ENCODE assay signal across 8 mouse cellular contexts in genomic region chr12:104592791-104593525, GRCm38 (mm10).
DNase-seq lines count a peak whose midpoint lies in the region; ATAC-seq and TF ChIP-seq lines count a peak whose summit lies in the region.
"Had no signal": no experiment of that assay in that cellular context is flagged by ENCODE, and none has a peak within 500 bp of the region (broad histone marks: within the 10 kb centered on the region; RNA-seq: fewer than 3 reads in every experiment).

No protein-coding gene starts in this region.

- H3K27me3 ChIP-seq in intestine, embryonic 15.5 days (replicated peaks) = 0 out of 2 replicates have a peak, but pooled peaks cover 4% of the 10 kb centered on the region
- H3K27me3 ChIP-seq in intestine, postnatal 0 days (replicated peaks; ENCODE audit: control insufficient read depth, insufficient read depth, low read length) = no peaks in the 10 kb centered on the region
- H3K27me3 ChIP-seq in forebrain, embryonic 10.5 days (ENCODE audit: poor library complexity, severe bottlenecking) = peaks cover 47% of the 10 kb centered on the region
- H3K27me3 ChIP-seq in hindbrain, embryonic 16.5 days (replicated peaks; ENCODE audit: control insufficient read depth, insufficient read depth, low read length) = no peaks in the 10 kb centered on the region
- H3K27me3 ChIP-seq in neural tube, embryonic 12.5 days (replicated peaks) = no peaks in the 10 kb centered on the region
- H3K27me3 ChIP-seq in liver, embryonic 12.5 days (replicated peaks) = 0 out of 2 replicates have a peak, but pooled peaks cover 4% of the 10 kb centered on the region

- no peak for DNase-seq in forebrain, embryonic 10.5 days (ENCODE audit: extremely low spot score, low spot score)
- DNase-seq in natural killer cell, adult 2 months (ENCODE audit: low spot score in 2 of 2) = no peak
- DNase-seq: thymus, postnatal 25 days had no signal

- H3K4me2 ChIP-seq in intestine, embryonic 15.5 days (replicated peaks) = no peak overlapping the region
- H3K4me2 ChIP-seq in intestine, postnatal 0 days (replicated peaks; ENCODE audit: low read depth) = no peak overlapping the region
- H3K4me2 ChIP-seq in hindbrain, embryonic 16.5 days (ENCODE audit: low read length) = peak overlapping the region; percentile 24; the same call in 1 of the 2 replicates
- H3K4me2 ChIP-seq in neural tube, embryonic 12.5 days (replicated peaks) = peak overlapping the region; percentile 45
- no peak overlapping the region for H3K4me2 ChIP-seq in liver, embryonic 12.5 days

- H3K9ac ChIP-seq in intestine, embryonic 15.5 days = no peak overlapping the region
- no peak overlapping the region for H3K9ac ChIP-seq in intestine, postnatal 0 days (ENCODE audit: low read depth, low read length)
- H3K9ac ChIP-seq in hindbrain, embryonic 16.5 days (ENCODE audit: low read depth, low read length) = 0 out of 2 replicates have a peak overlapping the region, but pooled peaks have one; percentile 4
- H3K9ac ChIP-seq in neural tube, embryonic 12.5 days = no peak overlapping the region
- no peak overlapping the region for H3K9ac ChIP-seq in liver, embryonic 12.5 days

- H3K27ac ChIP-seq in intestine, embryonic 15.5 days = no peak overlapping the region
- H3K27ac ChIP-seq in intestine, postnatal 0 days (ENCODE audit: low read depth, low read length) = no peak overlapping the region
- peak overlapping the region; percentile 71 for H3K27ac ChIP-seq in forebrain, embryonic 10.5 days
- H3K27ac ChIP-seq in hindbrain, embryonic 16.5 days (ENCODE audit: low read depth, low read length) = no peak overlapping the region
- H3K27ac ChIP-seq in neural tube, embryonic 12.5 days = no peak overlapping the region
- no peak overlapping the region for H3K27ac ChIP-seq in liver, embryonic 12.5 days

- WGBS in intestine, embryonic 15.5 days = 52% methylated on average over 21 of the region's 21 CpGs
- 48% methylated on average over 21 of the region's 21 CpGs for WGBS in intestine, postnatal 0 days
- WGBS in forebrain, embryonic 10.5 days = 74% methylated on average over 21 of the region's 21 CpGs
- WGBS in hindbrain, embryonic 16.5 days = 34% methylated on average over 21 of the region's 21 CpGs
- 33% methylated on average over 21 of the region's 21 CpGs for WGBS in neural tube, embryonic 12.5 days
- WGBS in liver, embryonic 12.5 days (ENCODE audit: insufficient replicate concordance) = 58% methylated on average over 21 of the region's 21 CpGs

- no peaks in the 10 kb centered on the region for H3K9me3 ChIP-seq in intestine, embryonic 15.5 days
- H3K9me3 ChIP-seq in intestine, postnatal 0 days (ENCODE audit: control insufficient read depth) = no peaks in the 10 kb centered on the region
- no peaks in the 10 kb centered on the region for H3K9me3 ChIP-seq in forebrain, embryonic 10.5 days
- no peaks in the 10 kb centered on the region for H3K9me3 ChIP-seq in hindbrain, embryonic 16.5 days (ENCODE audit: control insufficient read depth, low read length)
- H3K9me3 ChIP-seq in neural tube, embryonic 12.5 days = no peaks in the 10 kb centered on the region
- no peaks in the 10 kb centered on the region for H3K9me3 ChIP-seq in liver, embryonic 12.5 days (replicated peaks)

- peak; percentile 43; the same call in 1 of the 2 replicates for ATAC-seq in intestine, embryonic 15.5 days
- no peak for ATAC-seq in intestine, postnatal 0 days
- peak; percentile 38 for ATAC-seq in hindbrain, embryonic 16.5 days
- peak; percentile 55 for ATAC-seq in neural tube, embryonic 12.5 days (ENCODE audit: low FRiP score, low read depth)
- ATAC-seq in liver, embryonic 12.5 days = no peak

- H3K36me3 ChIP-seq in intestine, embryonic 15.5 days = no peaks in the 10 kb centered on the region
- H3K36me3 ChIP-seq in intestine, postnatal 0 days (ENCODE audit: control insufficient read depth, insufficient read depth) = no peaks in the 10 kb centered on the region
- H3K36me3 ChIP-seq in forebrain, embryonic 10.5 days (replicated peaks) = no peaks in the 10 kb centered on the region
- no peaks in the 10 kb centered on the region for H3K36me3 ChIP-seq in hindbrain, embryonic 16.5 days (ENCODE audit: control insufficient read depth, insufficient read depth, low read length)
- H3K36me3 ChIP-seq in neural tube, embryonic 12.5 days = no peaks in the 10 kb centered on the region
- no peaks in the 10 kb centered on the region for H3K36me3 ChIP-seq in liver, embryonic 12.5 days

- 0 out of 2 replicates have a peak, but pooled peaks cover 2% of the 10 kb centered on the region for H3K4me1 ChIP-seq in intestine, embryonic 15.5 days (replicated peaks)
- H3K4me1 ChIP-seq in intestine, postnatal 0 days (replicated peaks; ENCODE audit: control insufficient read depth, insufficient read depth, low read length) = no peaks in the 10 kb centered on the region
- H3K4me1 ChIP-seq in forebrain, embryonic 10.5 days = peaks cover 27% of the 10 kb centered on the region
- H3K4me1 ChIP-seq in hindbrain, embryonic 16.5 days (ENCODE audit: control insufficient read depth, insufficient read depth, low read depth, low read length) = peaks cover 13% of the 10 kb centered on the region
- H3K4me1 ChIP-seq in neural tube, embryonic 12.5 days = peaks cover 12% of the 10 kb centered on the region
- H3K4me1 ChIP-seq in liver, embryonic 12.5 days = no peaks in the 10 kb centered on the region

- no peak for TF ChIP-seq CTCF in intestine, postnatal 0 days (IDR thresholded peaks at IDR 0.05; ENCODE audit: low read depth)

- no peak overlapping the region for H3K4me3 ChIP-seq in intestine, embryonic 15.5 days (replicated peaks)
- no peak overlapping the region for H3K4me3 ChIP-seq in intestine, postnatal 0 days (ENCODE audit: low read depth, low read length)
- H3K4me3 ChIP-seq in forebrain, embryonic 10.5 days = no peak overlapping the region
- H3K4me3 ChIP-seq in hindbrain, embryonic 16.5 days (ENCODE audit: low read length) = no peak overlapping the region
- no peak overlapping the region for H3K4me3 ChIP-seq in neural tube, embryonic 12.5 days
- H3K4me3 ChIP-seq in liver, embryonic 12.5 days = no peak overlapping the region

Comparison
In these comparisons a context has a peak if more than half of its experiments do, and no peak if none do; other contexts are left out.
1. ATAC-seq: peak in intestine, embryonic 15.5 days (single experiment), hindbrain, embryonic 16.5 days (single experiment) and neural tube, embryonic 12.5 days (single experiment); none in intestine, postnatal 0 days (single experiment) and liver, embryonic 12.5 days (single experiment).
2. H3K4me2 ChIP-seq: peak in hindbrain, embryonic 16.5 days (single experiment) and neural tube, embryonic 12.5 days (single experiment); none in intestine, embryonic 15.5 days (single experiment), intestine, postnatal 0 days (single experiment) and liver, embryonic 12.5 days (single experiment).